Mouse (Mus musculus): Measurements from ENCODE around the gene Hoxb3. TPM values are rescaled to one million over a fixed set of nuclear protein-coding genes. Genes with fewer than 3 reads are reported as not detected.

Hoxb3 gene
- polyA plus RNA-seq, 1 experiment, result not detected

DNA sequence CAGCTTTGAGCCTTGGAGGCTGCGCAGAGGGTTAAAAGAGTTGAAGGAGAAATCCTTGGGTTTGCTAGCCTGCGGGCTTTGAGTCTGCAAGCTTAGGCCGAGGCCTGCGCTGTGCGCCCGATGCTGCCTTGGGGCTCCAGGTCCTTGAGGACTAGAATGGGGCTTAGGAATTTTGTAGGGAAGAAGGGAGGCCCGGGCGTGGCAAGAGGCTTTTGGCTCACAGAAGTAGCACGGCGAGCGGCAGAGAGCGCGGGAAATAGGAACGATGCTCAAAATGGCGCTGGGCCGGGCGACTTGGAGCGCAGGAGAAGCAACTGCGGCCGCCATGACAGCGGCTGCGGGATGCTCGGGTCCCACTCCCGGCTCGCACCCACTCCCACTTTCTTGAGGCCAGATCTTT lies 31.2 kb downstream of the Hoxb3 start:
- no peak for TF ChIP-seq GATA1 (IDR thresholded peaks at IDR 0.05; ENCODE audit: low read length)

DNA sequence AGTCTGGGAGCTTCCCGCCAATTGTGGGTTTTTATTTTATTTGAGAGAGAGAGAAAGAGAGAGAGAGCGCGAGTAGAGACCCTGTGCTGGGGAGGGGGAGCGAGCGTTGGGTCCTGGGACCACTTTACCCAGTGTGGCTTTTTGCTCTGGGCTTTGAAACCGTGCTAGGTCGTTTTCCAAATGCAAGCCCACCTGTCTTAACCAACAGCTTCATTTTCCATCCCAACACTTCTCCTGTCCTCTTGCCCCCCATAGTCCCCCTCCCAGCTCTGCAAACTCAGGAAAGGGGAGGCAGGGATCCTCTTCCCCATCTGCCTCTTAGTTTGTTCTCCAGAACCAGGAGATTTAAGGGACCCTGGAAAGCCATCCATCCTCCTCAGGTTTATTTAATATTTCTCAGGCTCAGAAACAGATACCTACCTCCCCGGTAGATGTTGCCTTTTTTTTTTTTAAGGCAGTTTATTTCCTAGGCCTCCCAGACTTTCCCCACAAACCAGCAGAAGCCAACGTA lies 31.7 kb downstream of the Hoxb3 start:
- TF ChIP-seq GATA1 (IDR thresholded peaks at IDR 0.05; ENCODE audit: low read length), result no peak

DNA sequence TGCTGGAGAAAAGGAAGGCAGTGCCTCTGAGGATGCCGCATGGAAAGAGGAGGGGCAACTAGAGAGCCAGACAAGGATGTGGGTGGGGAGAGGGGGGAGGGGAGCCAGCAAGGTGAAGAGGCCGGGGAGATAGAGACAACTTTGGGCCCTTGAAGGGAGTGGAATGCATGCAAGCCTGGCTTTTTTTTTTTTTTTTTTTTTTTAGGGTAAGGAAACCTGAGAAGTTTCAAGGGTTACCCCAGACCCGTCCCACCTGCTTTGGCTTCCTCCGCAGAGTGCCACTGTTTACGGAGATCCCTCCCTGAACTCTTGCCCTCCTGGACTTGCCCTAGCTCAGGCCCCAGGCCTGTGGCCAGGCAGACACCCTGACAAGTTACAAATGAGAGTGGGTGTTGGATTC lies 40.7 kb downstream of the Hoxb3 start:
- TF ChIP-seq GATA1 (IDR thresholded peaks at IDR 0.05; ENCODE audit: low read length), result no peak

DNA sequence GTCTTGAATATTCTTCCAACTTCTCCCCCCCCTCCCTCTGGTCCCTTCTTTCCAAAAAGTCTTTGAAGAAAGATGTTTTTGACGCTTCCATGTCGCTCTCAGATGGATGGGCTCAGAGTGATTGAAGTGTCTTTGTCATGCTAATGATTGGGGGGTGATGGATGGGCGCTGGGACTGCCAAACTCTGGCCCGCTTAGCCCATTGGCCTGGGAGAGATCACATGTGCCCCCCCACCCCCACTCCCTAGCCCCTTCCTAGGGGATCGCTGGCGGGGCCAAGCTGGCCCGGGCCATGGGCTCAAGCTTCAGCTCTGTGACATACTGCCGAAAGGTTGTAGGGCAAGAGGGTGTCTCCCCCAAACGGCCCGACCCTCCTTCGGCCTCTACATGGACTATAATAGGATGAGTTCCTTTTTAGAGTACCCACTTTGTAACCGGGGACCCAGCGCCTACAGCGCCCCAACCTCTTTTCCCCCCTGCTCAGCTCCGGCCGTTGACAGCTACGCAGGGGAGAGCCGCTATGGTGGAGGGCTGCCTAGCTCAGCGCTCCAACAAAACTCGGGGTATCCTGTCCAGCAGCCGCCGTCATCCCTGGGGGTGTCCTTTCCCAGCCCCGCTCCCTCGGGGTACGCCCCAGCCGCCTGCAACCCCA lies 42.4 kb downstream of the Hoxb3 start, which contains the start of gene Hoxb1:
Hoxb1 (plus strand) TSS at position 312 of the 651 bp plus-strand sequence.
- TF ChIP-seq GATA1 (IDR thresholded peaks at IDR 0.05; ENCODE audit: low read length), result no peak

DNA sequence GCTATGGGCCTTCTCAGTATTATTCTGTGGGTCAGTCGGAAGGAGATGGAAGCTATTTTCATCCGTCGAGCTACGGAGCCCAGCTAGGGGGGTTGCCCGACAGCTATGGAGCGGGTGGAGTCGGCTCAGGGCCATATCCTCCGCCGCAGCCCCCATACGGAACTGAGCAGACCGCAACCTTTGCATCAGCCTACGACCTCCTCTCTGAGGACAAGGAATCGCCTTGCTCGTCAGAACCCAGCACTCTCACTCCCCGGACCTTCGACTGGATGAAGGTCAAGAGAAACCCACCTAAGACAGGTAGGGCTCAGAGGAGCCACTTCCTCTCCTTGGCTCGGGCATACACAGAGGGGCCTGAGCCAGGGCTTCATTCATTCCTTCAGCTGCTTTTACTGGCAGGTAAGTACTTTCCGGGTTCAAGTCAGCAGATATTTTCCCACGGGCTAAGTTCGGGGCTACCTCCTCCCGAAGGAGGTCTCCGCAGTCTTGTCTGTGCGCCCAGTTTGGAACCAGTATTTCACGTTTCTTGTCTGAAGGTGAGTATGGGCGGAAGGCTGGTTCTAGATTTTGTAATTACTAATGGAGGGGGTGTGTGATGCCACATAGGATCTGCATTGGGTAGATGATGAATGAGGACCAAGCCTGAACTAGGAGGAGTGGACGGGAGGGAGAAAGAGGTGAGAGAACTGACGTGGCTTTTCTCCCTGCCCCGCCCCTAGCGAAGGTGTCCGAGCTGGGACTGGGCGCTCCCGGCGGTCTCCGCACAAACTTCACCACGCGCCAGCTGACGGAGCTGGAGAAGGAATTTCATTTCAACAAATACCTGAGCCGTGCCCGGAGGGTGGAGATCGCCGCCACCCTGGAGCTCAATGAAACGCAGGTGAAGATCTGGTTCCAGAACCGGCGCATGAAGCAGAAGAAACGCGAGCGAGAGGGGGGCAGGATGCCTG lies 43.2 kb downstream of the Hoxb3 start:
- no peak for TF ChIP-seq GATA1 (IDR thresholded peaks at IDR 0.05; ENCODE audit: low read length)

DNA sequence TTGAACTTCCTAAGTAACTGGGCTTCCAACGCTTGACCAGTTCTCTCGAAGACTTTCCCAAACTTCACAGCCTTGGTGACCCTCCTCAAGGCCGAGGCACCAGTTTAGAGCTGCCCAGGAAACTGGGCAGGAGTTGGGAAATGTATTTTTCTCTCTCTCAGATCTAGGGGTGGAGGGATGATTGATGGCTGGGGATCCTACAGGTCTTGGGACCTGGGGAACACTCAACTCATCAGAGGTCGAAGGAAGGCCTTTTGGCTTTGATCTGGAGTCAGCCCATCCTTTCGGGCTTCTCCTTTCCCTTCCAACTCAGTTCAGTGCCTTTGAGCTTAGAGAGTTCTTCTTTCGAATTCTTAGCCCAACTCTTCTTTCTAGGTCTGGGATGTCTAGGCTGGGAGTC lies 44.0 kb downstream of the Hoxb3 start:
- TF ChIP-seq GATA1 (IDR thresholded peaks at IDR 0.05; ENCODE audit: low read length), result no peak

DNA sequence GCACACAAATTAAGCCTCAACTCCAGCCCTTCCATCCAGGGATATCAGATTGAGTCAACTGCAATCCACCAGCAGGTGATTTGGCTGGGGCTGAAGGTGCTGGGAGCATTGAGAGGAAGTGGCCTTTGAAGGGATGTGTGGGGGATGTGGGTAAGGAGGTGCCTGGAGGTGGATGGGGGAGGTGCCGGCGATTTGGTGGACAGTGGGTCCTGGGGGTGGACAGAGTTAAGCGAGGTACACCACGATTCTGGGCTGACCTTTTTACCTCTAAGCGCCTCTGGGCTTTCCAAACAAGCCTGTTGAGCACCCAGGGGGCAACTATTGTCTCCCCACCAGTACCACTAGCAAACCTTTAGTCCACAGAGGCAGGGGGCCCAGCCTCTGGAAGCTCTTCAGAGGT lies 45.6 kb downstream of the Hoxb3 start:
- no peak for TF ChIP-seq GATA1 (IDR thresholded peaks at IDR 0.05; ENCODE audit: low read length)

DNA sequence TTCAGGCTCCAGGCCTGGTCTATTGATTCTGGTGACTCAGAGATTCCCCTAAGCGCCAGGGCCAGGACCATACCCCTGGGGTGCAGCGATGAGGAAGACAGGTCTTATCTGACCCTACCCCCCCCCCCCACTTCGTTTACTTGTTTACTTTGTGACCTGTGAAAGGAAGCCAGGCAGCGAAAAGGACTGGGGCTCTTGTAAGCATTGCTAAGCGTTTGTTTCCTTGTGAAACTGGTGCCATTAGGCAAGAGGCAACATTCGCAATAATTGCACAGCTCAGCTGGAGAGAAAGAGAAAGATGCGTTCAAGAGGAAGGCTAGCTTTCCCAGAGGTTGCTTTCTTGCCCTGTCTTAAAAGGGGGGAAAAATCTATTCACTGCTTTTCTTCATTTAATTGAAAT lies 46.0 kb downstream of the Hoxb3 start:
- TF ChIP-seq GATA1 (IDR thresholded peaks at IDR 0.05; ENCODE audit: low read length), result no peak

DNA sequence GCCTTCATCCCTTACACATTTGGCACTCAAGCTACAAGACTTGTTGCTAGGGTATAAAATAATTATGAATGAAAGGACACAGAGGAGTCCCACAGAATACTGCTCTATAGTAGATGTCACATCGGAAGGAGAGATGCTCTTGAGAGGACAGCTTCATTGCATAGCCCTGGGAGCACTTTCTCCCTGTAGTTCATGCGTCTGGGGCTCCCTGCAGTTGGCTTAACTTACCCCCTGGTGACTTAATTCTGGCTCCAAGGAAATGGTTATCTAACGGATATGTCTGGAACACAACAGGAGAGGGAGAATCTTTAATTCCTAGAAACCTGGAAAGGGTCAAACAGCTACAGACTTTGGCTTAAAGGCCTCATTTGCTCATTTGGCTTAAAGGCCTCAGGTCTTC lies 48.6 kb downstream of the Hoxb3 start:
- no peak for TF ChIP-seq GATA1 (IDR thresholded peaks at IDR 0.05; ENCODE audit: low read length)

DNA sequence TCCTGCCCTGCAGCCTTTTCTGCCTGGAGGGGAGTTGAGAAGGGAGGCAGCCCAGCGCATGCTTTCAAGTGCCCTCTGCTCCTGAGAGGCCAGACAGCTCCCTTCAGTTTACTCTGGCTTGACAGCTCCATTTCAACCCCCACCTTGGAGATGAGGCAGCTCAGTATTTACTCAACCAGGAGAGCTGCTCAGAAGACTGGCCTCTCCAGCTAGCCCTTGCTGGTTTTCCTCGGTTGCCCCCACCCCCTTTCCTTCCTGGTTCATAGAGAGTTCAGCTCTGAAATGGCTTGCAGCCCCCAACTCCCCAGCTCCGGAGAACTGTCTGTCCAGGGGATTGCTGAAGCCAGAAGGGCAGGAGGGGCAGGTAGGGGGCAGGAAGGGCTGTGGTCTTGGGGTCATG lies 49.4 kb downstream of the Hoxb3 start:
- no peak for TF ChIP-seq GATA1 (IDR thresholded peaks at IDR 0.05; ENCODE audit: low read length)

DNA sequence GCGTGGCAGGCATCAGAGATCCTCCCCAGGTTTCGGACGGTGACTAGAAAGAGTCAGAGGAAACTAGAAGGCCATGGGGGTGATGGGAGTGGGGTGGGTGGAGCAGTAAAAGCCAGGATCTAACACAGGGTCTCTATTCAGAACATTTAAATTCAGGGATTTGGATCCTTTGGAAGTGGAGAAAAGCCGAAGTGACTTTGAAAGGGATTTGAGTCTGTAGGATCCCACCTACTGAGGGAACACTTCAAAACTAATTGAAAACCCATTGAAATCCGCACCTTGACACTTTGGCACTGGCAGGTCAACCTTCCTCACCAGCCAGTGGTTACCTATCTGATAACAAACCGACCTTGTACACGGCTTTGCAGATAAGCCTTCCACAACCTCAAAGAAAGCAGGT lies 51.7 kb downstream of the Hoxb3 start:
- TF ChIP-seq GATA1 (IDR thresholded peaks at IDR 0.05; ENCODE audit: low read length), result no peak

DNA sequence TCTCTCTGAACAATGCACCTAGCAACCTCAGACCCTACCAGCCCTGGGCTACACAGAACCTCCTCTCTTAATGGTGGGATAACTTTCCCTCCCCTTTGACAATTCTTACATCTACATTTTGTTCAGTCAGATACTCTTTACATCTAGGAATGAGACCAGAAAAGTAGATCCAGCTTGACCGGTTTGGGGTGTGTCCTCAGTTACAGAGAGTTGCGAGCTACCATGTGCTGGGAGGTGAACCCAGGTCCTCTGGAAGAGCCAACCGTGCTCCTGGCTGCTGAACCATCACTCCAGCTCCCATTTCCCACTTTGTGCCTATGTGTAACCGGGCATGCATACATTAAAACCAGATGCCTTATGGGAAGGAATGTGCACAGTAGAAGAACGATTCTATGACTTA lies 60.3 kb downstream of the Hoxb3 start:
- no peak for TF ChIP-seq GATA1 (IDR thresholded peaks at IDR 0.05; ENCODE audit: low read length)

DNA sequence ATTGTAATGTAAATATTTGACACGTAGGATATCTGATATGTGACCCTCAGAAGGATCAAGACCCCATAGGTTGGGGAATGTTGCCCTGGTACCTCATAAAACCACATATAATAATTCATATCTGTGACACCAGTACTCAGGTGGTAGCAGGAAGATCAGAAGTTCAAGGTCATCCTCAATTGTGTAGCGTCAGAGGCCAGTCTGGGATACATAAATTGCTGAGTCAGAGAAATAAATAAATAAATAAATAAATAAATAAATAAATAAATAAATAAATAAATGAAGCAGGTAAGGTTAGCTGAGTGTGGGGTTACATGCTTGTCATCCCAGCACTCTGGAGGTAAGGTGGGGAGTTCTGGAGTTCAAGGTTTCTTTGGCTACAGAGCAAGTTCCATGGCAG lies 64.5 kb downstream of the Hoxb3 start:
- TF ChIP-seq GATA1 (IDR thresholded peaks at IDR 0.05; ENCODE audit: low read length), result no peak

DNA sequence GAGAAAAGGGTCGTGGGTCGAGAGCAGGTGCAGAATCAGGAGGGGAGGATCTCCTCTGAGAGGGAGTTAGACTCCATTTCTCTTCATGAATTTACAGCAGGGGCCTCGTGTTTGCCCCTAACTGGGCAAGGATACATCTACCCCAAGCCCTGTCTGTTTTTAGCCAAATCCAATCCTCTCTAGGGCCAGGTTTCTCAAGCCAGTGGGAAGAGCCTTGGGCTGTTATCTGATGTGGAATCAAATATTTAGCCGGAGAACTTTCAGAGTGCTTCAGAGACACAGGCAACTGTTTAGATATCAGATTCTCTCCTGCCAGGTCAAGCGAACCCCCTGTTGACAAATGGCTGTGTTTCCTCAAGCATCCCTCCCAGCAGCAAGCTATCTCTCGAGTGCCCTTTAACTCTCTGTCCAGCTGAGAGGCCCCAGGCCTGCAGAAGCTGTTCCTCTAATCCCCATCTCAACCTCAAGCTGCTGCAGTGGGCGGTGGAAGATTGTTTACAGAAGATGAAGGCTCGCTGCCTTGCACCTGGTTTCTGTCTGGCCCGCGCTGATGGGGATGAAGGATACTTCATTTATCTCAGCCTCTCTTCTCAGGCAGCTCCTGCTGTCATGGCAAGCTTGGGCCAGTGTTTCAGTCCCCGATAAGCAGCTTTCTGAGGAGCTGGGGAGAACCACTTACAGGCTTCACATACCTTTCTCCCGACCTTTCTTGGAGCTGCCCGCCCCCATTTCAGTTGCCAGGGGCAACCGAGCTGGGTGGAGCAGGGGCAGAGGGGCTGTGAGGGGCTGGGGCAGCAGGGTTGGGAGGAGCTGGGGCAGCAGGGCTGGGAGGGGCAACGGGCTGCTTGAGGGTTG lies 73.9 kb downstream of the Hoxb3 start:
- TF ChIP-seq GATA1 (IDR thresholded peaks at IDR 0.05; ENCODE audit: low read length), result no peak

Other genes with a start within 250 kb of the Hoxb3 start
- 166 and 518 TPM in 2 replicates for gene Atp5g1, start 247.7 kb upstream of the Hoxb3 start, polyA plus RNA-seq (2012)
- gene Calcoco2, start 211.4 kb upstream of the Hoxb3 start, polyA plus RNA-seq (2012), result not detected in 2 replicates
- gene Ttll6, start 189.5 kb upstream of the Hoxb3 start, polyA plus RNA-seq (2012), result not detected in 2 replicates
- 79.2 and 87.0 TPM in 2 replicates for gene Hoxb13, start 129.0 kb upstream of the Hoxb3 start, polyA plus RNA-seq (2012)
- gene Hoxb9, start 51.9 kb upstream of the Hoxb3 start, polyA plus RNA-seq (2012), result not detected in 2 replicates
- gene Hoxb8, start 41.4 kb upstream of the Hoxb3 start, polyA plus RNA-seq (2012), result not detected in 2 replicates
- not detected in 2 replicates for gene Hoxb7, start 36.7 kb upstream of the Hoxb3 start, polyA plus RNA-seq (2012)
- gene Hoxb6, start 30.9 kb upstream of the Hoxb3 start, polyA plus RNA-seq (2012), result 0.11 TPM in 1 of 2 replicates, not detected in the other
- gene Hoxb5, start 20.0 kb upstream of the Hoxb3 start, polyA plus RNA-seq (2012), result not detected in 2 replicates
- gene Hoxb4, start 5.1 kb upstream of the Hoxb3 start, polyA plus RNA-seq (2012), result not detected in 2 replicates
- gene Hoxb2, start 27.2 kb downstream of the Hoxb3 start, polyA plus RNA-seq (2012), result not detected in 2 replicates
- not detected in 2 replicates for gene Hoxb1, start 42.4 kb downstream of the Hoxb3 start, polyA plus RNA-seq (2012)
- gene Skap1, start 141.3 kb downstream of the Hoxb3 start, polyA plus RNA-seq (2012), result not detected in 2 replicates

All from G1E-ER4 (cell line).